Mouse (Mus musculus) ES-E14 (cell line): ENCODE results near the gene Batf.

Experiments used
- HCFC1 ChIP-seq: IDR thresholded peaks from 2 replicates; pipeline ENCODE4 v1.6.1; 2012; ENCODE audit warnings: low read length, inconsistent platforms, borderline replicate concordance; ENCODE audit not compliant: insufficient read depth
- MAFK ChIP-seq: IDR thresholded peaks from 2 replicates; pipeline ENCODE4 v1.6.1; 2014; ENCODE audit warnings: mild to moderate bottlenecking, low read depth, low read length, inconsistent platforms; ENCODE audit not compliant: insufficient read depth
- ZC3H11A ChIP-seq: IDR thresholded peaks from 2 replicates; pipeline ENCODE4 v1.6.1; 2012; ENCODE audit warnings: low read depth, mild to moderate bottlenecking, inconsistent platforms, low read length, borderline replicate concordance
- ZNF384 ChIP-seq: IDR thresholded peaks from 2 replicates; pipeline ENCODE4 v1.6.1; 2012; ENCODE audit warnings: low read depth, low read length, inconsistent platforms

GRCm38 (mm10) chr12:85679808-85680207, 6.7 kb upstream of the Batf start:
- TF ChIP-seq HCFC1 (no peak), ZC3H11A (no peak), ZNF384 (no peak), MAFK (no peak)
